Mouse (Mus musculus) thymus, postnatal 14 days (tissue): ENCODE results near the gene Ddt.
A peak's percentile ranks its signal among the peaks of the same experiment; 100 is the strongest.

Experiments
- DNase-seq: peaks from one replicate; pipeline ENCODE4 v3.0.0; 2021

Ddt gene

GRCm38 (mm10) chr10:75772795-75773664, at the start of gene Ddt:
Ddt (minus strand) TSS chr10:75773414.
- DNase-seq, result peak; percentile 90

DNA sequence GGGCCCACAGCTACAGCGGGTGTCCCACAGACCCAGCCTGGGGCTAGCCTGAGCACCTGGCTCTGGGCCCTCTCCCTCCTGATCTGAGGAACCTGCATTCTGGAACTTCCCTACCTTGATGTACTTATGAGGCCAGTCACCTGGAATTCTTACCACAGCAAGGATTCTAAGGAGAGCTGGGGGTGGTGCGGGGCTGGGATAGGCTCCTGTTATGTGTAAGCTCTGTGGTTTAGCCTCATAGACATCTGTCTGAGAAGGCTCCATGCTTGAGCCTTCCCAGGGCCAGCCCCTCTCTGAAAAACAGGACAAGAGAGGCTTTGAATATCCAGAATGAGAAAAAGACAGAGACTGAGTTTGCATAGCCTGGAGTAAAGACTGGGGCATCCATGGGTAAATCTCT, 49.2 kb upstream of the Ddt start, which contains the start of gene Gstt4:
Gene Gstt4, minus strand, starts transcription at position 101 of the 400 bp plus-strand sequence.
- no peak for DNase-seq

DNA sequence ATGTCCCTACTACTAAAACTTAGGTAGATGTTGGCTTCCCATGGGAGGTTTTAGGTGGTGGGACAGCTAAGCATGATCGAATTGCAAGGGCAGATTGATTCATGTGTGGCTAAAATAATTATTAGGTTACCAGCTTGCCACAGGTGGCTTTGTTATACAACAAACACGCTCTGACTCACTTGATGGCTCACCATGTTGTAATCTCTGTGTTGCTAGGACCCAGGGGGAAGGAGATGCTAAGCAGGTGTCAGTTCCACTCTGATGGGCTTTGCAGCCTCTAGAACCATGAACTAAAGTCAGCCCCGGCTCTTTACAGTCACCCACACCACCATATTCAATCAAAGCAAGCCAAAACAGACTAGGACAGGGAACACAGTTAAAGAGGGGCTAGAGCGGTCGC, 46.7 kb upstream of the Ddt start:
- DNase-seq, result no peak

GRCm38 (mm10) chr10:75818641-75819040, 45.4 kb upstream of the Ddt start:
- no peak for DNase-seq

DNA sequence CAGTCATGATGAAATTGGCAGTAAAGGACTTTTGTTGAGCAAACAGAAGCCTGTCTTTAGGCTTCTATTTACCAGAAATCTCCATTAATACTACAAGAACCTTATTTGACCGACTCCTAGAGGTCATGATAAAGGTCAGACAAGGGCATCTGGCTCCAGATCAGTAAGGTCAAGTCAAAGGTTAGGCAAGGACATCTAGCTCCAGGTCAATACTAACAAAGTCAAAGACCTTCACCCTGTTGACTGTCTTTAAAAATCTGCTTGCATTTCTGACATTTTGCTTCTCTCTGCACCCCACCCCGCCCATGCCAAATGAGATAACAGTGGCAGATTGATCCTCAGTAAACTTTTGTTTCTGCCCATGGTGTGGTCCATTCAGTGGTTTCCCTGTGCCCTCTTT, 31.0 kb upstream of the Ddt start:
- DNase-seq, result no peak

- no peak for DNase-seq
Measured at GRCm38 (mm10) chr10:75798176-75798696, 25.0 kb upstream of the Ddt start, which contains the start of gene Gstt1. Gstt1 (minus strand) TSS chr10:75798584.

DNA sequence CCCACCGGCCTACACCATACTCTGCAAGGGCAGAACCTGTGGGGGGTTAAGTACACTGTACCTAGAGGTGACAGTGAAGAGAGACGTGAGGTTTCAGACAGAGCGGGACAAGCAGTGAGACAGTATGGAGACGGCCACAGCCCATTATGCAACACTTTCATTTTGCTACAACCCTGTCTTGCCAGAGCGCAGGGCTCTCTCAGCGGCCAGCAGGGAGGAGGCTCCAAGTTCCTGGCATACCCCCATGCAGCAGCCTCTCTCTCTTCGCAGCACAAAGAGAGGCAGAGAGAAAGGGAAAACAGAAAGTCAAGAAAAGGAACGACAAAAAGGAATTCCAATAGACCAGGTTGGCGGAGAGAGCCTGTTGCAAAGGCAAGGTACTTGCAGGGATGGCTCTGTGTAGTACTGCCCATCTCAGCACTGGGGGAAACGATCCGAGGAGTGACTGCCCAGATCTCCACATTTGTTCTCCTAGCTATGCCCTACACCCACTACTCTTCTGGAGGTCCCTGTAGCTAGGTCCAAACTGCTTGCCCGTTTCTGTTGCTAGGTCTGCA, 24.5 kb upstream of the Ddt start:
- peak; percentile 20 for DNase-seq

DNA sequence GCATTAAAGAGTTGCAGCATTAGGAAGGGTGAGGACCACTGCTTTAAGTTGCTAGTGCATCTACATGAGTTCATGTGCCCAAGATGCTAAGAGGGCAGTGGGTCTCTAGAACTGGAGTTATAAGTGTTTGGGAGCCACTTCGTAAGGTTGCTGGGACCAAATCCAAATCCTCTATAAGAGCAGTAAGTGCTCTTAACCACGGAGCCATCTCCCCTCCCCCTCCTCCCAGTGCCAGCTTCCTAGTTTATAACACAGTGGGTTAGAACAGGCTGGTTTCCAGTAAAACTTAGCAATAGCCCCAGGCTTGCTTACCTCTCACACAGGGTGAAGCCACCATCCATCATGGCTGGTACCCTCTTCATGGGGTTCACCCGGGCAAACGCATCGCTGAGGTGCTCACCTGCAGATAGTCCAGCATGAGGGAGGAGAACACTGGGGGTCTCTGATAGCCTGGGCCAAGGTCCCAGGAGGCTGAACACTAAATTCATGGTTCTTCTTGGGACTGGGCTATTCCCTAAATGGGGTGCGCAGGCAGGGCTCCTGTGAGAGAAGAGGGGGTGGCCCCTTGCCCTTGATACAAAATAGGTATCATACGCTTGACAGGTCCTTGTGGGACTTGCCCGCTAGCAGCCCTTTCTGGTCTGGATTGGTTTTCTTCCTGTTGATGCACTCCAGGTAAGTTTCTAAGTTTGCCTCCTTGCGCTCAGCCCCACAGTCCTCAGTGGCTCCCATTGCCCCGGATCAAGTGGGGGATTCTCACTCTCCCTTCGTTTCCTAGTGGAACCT, 23.7 kb upstream of the Ddt start:
- no peak for DNase-seq

DNA sequence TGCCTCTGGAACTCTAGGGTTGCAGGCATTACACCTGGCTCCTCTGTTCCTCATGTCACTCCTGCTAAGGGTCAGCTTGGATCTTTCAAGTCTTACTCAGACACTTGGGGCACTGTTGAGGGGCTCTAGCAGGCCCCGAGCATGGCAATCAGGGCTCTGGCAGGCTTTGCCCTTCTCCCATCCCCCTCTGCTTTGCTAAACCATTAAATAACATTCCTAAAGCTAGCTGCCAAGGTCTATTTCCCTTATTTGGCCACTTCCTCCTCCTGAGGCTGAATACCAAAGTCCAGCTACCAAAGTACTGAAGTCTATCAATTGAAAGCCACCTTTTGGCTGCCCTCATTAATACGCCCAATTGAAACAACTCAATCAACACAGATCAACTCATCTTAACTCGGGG, 21.7 kb upstream of the Ddt start:
- DNase-seq, result no peak

DNA sequence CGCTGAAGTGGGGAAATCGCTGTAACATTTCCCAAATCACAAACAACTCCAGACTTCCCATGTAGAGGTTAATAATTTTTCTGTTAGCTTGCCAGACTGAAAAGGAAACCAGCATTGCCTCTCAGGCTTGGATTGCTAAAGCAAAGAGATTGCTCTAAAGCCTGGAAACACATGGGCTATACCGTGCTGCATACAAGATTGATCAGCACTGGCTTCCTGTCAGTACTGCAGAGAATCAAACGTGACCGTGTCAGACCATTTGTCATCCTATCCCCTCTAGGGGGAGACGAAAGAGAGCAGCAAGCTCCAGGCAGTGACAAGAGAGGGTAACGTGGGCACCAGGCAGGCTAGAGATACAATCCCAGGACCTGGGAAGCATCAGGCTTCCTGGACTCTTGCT, 17.6 kb upstream of the Ddt start:
- peak; percentile 51 for DNase-seq

- no peak for DNase-seq
Measured at GRCm38 (mm10) chr10:75789841-75790240, 16.6 kb upstream of the Ddt start.

DNA sequence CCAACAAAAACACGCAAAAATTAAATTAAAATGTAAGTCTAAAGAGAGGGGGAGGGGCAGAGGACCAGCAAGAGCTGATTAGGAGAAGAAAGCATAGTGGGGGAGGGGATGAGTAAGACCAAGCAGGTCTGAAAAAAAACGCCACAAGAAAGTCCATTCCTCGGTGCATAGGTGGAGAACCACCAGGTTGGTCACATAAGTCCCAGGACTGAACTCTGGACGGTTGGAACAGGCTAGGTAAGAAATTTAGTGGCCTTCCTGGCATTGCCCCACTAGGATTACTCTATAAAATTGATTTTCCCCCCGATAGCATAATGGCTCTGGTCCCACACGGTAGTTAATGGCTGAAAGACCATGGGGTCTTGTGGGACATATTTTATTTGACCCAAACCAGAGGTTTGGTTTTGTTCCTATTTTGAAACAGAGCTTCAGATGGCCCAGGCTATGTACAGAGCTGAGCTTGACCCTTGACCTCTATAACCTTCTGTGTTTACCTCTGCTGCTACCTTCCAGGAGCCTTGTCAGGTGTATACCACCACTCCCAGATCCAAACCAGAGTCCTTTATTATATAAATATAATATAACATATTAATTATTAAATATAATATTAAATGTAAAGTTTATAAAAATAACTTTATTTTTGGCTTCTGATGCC, 16.0 kb upstream of the Ddt start:
- DNase-seq, result no peak

- DNase-seq, result no peak
Measured at GRCm38 (mm10) chr10:75788277-75788676, 15.1 kb upstream of the Ddt start.

DNA sequence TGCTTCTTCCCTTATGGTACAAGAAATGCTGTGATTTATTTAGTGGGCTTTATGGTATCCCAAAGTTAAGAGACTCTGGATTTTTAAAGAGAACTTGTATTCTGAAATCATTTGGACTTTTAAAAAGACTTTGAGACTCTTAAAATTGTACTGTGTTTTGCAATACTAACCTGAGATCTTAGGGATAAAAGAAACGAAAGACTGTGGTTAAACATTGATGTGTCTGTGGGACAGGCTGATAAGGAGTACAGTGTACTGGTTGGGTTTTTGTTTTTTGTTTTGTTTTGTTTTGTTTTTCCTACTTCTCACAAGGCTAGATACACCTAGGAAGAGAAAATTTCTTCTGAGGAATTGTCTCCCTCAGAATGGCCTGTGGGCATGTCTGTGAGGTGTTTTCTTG, 12.2 kb upstream of the Ddt start:
- DNase-seq, result no peak

GRCm38 (mm10) chr10:75780769-75781578, 7.8 kb upstream of the Ddt start, which contains the start of the genes Gm20441 and Gstt3:
Gm20441 (minus strand) TSS chr10:75780954.
Gstt3 (minus strand) TSS chr10:75781414.
- peak; percentile 28 for DNase-seq

- DNase-seq, result peak; percentile 21
Measured at GRCm38 (mm10) chr10:75779206-75780174, 6.3 kb upstream of the Ddt start.

DNA sequence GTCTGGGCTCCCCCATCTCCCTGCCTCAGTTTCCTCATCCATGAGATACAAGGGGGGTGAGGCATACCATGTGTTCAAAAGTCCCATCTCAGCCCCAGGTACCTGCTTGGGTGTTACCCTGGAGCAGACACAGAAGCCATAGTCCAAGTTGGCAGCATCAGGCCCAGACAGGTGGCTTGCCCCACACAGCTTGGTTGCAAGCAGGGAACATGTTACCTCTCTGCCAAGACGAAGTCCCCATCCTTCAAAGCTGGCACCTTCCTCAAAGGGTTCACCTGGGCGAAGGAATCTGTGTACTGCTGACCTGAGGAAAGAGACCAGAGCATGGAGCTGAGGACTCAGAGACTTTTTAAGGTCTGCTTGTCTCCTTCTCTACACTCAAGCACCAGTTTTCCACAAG, 4.7 kb upstream of the Ddt start:
- no peak for DNase-seq

- DNase-seq, result no peak
Measured at GRCm38 (mm10) chr10:75776562-75776961, 3.3 kb upstream of the Ddt start.

- DNase-seq, result no peak
Measured at GRCm38 (mm10) chr10:75774587-75774986, 1.4 kb upstream of the Ddt start.

GRCm38 (mm10) chr10:75774102-75774501, 888 bp upstream of the Ddt start:
- no peak for DNase-seq
